Mouse (Mus musculus): ENCODE measurements around the gene Bicra. TPM values are rescaled to one million over a fixed set of nuclear protein-coding genes. Genes with fewer than 3 reads are reported as not detected.

Gene Bicra
- polyA plus RNA-seq, 1 experiment, result 8.1 TPM

GRCm38 (mm10) chr7:16019256-16020094 is 28.2 kb downstream of the Bicra start:
- DNase-seq (ENCODE audit: low read depth, low spot score), result no peak
- WGBS, result 43% methylated on average over 5 of the region's 5 CpGs

- WGBS, result 17% methylated on average over 9 of the region's 9 CpGs
- DNase-seq (ENCODE audit: low read depth, low spot score), result no peak
Observed at GRCm38 (mm10) chr7:16018016-16018810, 29.5 kb downstream of the Bicra start.

- DNase-seq (ENCODE audit: low read depth, low spot score), result no peak
- 66% methylated on average over 5 of the region's 5 CpGs for WGBS
Observed at GRCm38 (mm10) chr7:16015384-16015783, 32.3 kb downstream of the Bicra start.

GRCm38 (mm10) chr7:16014521-16015175 is 33.1 kb downstream of the Bicra start:
- no peak for DNase-seq (ENCODE audit: low read depth, low spot score)

DNA sequence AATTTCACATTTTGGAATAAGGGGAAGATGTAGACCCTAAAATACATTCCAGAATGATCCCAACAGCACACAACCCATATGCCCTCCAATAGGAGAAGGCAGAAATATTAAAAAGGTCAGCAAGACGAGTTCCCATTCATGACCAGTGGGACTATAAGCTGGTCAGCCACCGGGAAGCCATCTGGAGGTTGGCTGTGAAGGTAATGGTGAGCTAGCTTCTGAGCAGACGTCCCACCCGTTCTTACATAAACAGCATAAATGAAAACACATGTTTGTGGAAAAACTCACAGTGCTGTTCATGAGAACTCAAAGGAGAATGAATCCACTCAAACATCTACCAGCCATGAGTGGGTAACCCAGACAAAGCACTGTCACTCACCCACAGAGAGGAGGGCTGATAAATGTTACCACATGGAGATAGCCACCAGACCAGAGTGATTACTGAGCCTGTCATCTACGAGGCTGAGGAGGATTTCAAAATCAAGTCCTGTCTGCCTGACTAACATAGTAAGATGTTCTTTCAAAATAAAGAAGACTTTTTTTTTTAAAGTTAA is 33.9 kb downstream of the Bicra start:
- 65% methylated on average over 5 of the region's 5 CpGs for WGBS
- DNase-seq (ENCODE audit: low read depth, low spot score), result no peak

More at GRCm38 (mm10) chr7:16014521-16015175, 33.1 kb downstream of the Bicra start:
- WGBS, result 64% methylated on average over 8 of the region's 8 CpGs

DNA sequence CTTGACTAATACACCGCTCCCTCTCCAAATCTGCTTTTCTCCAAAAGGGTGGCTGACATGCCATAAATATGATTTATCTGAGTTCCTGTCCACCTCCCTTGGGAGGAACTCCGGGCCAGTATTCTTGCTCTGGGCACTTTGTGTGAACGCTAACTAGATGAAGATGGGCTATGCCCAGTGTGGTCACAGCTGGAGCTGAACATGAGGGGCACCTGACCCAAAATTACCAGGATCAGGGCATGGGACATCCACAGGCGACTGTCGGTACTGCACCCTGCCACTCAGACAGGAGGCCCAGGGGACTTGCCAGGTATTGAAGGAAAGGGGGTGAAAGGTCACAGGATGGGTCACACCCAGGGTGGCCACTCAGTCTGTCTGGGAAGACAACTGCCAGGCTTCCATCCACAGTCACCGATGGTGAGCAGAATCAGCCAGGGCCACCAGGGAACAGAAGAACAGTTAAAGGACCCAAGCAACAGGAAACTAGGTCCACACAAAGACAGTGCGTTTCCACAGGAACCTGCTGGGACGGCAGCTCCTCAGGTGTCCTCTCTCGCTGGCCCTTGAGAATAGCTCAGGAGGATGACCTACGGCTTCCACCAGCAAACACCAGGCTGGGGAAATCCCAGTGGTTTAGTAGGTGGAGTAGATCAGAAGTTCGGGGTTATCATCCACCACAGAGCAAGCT is 35.0 kb downstream of the Bicra start:
- no peak for DNase-seq (ENCODE audit: low read depth, low spot score)
- 69% methylated on average over 11 of the region's 11 CpGs for WGBS

- DNase-seq (ENCODE audit: low read depth, low spot score), result no peak
- WGBS, result 21% methylated on average over 7 of the region's 7 CpGs
Observed at GRCm38 (mm10) chr7:16011418-16012085, 36.2 kb downstream of the Bicra start.

DNA sequence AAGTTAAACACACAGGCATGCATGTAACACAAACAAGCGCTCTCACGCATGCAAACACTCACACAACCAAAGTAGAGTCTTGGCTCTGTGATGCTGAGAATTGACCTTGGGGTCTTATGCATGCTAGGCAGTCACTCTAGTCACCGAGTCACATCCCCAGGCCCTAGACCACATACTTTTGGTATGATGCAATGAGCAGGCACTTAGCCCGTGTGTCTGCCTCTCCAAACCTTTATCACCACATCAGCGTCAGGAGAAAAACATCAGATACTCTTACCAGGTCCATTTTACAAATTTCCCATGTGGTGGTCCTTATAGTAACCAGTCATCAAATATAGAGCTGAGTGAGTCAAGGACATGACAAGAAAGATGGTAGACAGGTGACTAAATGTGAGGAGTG is 37.1 kb downstream of the Bicra start:
- 70% methylated on average over 5 of the region's 5 CpGs for WGBS
- no peak for DNase-seq (ENCODE audit: low read depth, low spot score)

DNA sequence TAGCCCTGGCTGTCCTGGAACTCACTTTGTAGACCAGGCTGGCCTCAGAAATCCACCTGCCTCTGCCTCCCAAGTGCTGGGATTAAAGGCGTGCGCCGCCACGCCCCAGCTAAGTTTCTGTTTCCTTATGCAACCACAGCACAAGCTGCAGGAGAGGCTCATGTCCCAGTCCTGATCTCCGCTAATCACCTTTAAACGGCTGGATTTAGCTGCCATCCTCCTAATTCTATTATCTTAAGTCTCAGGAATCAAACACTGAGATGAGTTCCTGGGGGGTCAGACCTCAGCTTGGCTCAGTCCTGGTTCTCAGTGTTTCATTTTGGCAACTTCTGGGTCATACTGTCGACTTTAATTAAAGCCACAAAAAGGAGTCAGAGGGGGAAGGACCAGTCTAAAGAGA is 38.1 kb downstream of the Bicra start:
- DNase-seq (ENCODE audit: low read depth, low spot score), result no peak
- WGBS, result 91% methylated on average over 7 of the region's 7 CpGs

DNA sequence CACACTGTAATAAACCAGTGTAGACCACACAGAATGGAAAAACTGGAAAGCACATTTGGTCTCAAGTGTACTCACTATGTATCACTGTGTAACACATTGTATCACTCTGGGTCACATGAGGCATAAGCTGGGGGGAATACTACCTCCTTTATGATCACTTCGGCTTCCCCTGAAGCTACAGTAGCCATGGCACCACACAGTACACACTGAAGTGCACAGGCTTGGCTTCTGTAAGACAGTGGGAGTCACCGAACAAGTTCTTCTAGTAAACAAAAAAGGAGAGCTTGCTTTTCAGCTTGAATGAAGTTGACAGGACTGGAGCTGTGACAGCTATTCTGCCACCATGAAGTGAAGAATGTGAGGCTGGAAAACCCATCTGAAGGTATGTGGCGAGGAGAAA is 42.7 kb downstream of the Bicra start:
- DNase-seq (ENCODE audit: low read depth, low spot score), result no peak
- 37% methylated on average over 3 of the region's 3 CpGs for WGBS

DNA sequence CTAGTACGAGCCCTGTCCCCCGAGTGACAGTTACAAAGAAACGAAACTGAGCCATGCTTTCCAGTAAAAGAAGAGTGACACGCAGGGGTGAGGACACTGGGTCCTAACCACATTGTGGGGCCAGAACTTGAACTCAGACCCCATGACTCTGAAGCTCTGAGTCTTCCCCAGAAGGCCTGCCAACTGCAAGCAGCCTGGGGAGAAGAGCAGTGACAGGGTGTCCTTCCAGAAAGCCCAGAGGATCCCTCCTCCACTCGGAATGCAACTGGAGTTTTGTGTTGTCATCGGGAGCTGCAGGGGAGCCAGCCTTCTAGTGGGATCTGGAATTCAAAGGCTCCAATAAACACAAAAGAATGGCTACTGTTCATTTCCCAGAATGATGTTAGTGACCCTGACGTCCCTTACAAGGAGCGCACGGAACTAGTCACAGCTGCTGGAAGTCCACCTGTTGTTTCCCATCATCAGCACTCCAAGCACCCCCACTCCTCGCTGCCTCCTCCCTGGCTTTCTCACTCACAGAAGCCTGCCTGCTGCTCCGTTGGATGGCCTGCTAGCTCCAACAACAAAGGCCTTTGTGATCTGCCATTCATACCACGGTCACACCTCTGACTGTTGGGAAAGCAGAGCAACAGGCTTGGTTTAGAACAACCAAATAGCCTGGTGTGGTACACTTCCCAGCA is 43.4 kb downstream of the Bicra start:
- 64% methylated on average over 12 of the region's 12 CpGs for WGBS
- DNase-seq (ENCODE audit: low read depth, low spot score), result no peak

- WGBS, result 52% methylated on average over 4 of the region's 4 CpGs
- DNase-seq (ENCODE audit: low read depth, low spot score), result no peak
Observed at GRCm38 (mm10) chr7:16003032-16003431, 44.7 kb downstream of the Bicra start.

GRCm38 (mm10) chr7:16002171-16002570 is 45.5 kb downstream of the Bicra start:
- DNase-seq (ENCODE audit: low read depth, low spot score), result no peak
- WGBS, result 58% methylated on average over 5 of the region's 5 CpGs

GRCm38 (mm10) chr7:16001691-16002090 is 46.0 kb downstream of the Bicra start:
- DNase-seq (ENCODE audit: low read depth, low spot score), result no peak
- WGBS, result 81% methylated on average over 1 of the region's 1 CpGs

DNA sequence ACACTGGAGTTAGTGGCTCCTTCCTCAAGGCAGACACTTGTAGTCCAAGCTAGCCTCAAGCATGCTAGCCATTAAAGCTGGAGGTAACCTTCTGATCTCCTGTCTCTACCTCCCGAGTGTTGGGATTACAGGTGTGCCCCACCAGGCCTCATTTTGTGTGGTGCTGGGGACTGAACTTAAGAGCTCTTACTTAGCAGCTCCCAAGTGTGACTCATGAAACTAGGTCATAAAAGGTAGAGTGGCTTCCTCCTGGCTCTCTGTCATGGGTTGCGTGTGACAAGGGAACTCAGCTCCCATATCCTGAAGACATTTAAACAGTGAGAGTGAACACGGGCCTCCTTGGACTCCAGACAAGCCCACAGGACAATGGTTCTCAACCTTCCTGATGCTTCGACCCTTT is 53.9 kb downstream of the Bicra start:
- WGBS, result 26% methylated on average over 4 of the region's 4 CpGs
- peak; percentile 57 for DNase-seq (ENCODE audit: low read depth, low spot score)

DNA sequence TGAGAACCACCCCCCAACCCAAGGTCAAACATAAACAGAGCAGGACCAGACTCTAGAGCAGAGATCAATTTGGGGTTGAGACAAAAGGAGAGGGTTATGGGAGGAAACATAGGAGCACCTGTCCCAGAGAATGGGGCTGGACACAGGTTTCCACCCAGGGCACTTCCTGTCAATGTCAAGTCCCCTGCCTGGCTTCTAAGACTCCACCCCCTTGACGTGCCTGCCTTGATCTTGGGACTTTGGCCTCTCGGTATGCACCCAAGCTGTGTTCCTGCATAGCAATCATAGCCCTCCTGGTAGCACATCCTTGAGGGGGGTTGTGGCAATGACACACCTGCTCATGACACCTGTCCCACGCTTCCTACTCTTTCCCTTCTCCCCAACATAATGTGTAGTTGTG is 54.6 kb downstream of the Bicra start:
- DNase-seq (ENCODE audit: low read depth, low spot score), result peak; percentile 66
- 23% methylated on average over 3 of the region's 3 CpGs for WGBS

DNA sequence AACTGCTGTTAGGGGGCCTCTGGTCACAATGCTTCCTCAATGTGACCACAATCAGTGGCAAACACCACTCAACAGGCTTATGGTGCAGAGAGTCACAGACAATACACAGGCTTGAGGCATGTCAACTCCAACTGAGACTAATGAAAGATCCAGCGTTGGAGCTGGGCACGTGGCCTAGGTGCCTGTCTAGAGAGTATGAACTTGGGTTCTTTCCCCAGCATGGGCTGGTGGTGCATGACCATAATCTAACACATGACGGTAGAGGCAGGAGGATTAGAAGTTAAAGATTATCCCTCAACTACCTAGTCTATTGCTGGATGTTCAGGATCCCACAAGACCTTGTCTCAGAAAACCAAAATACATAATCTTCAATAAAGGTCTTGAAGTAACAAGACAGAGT is 56.0 kb downstream of the Bicra start:
- 89% methylated on average over 3 of the region's 3 CpGs for WGBS
- no peak for DNase-seq (ENCODE audit: low read depth, low spot score)

GRCm38 (mm10) chr7:15987661-15988356 is 59.9 kb downstream of the Bicra start:
- WGBS, result 92% methylated on average over 16 of the region's 16 CpGs
- DNase-seq (ENCODE audit: low read depth, low spot score), result no peak

Data from large intestine, adult 2 months (tissue).